Mouse (Mus musculus): ENCODE data around the gene Olfr1238.

GRCm38 (mm10) chr2:89409576-89409975 lies at the start of gene Olfr1238:
- TF ChIP-seq CTCF (IDR thresholded peaks at IDR 0.05; ENCODE audit: insufficient read depth, low read depth, low read length) (no peak), POLR2A (IDR thresholded peaks at IDR 0.05; ENCODE audit: insufficient read depth, low read depth, low read length) (no peak)
